Mouse (Mus musculus) cortical plate, adult 2 months (tissue): ENCODE data around the gene Exoc4.

Experiments used
- CTCF ChIP-seq: fragments of 200-500 bp; IDR thresholded peaks from 2 replicates; pipeline ENCODE4 v1.5.1; 2011; ENCODE audit warnings: mild to moderate bottlenecking, control low read depth, low read length; ENCODE audit not compliant: insufficient read depth; ENCODE audit errors: extremely low read depth
- POLR2A ChIP-seq: fragments of 200-500 bp; IDR thresholded peaks from 2 replicates; pipeline ENCODE4 v1.6.1; 2011; ENCODE audit warnings: mild to moderate bottlenecking, low read length, control low read depth; ENCODE audit not compliant: insufficient read depth; ENCODE audit errors: extremely low read depth

DNA sequence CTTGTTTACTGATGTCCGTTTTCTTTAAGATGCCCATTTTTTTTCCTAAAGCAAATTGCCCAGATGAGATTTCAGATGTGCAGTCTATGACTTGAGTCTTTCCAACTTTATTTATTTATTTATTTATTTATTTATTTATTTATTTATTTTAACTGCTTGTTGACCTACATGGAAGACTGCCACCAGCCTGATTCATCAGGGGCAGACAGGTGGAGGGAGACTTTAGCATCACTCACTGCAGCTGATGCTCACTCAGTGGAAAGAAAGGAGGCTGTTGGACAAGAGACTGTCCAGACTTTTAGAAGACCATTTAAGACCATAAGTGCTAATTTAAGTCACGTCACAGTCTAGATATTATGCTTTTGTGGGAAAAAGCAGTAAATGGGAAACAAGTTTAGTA lies 313.0 kb downstream of the Exoc4 start:
- no peak for TF ChIP-seq CTCF
- no peak for TF ChIP-seq POLR2A
